Mouse (Mus musculus) cerebellum, adult 2 months (tissue): ENCODE measurements around the gene Rab28.

Source experiments
- CTCF ChIP-seq: fragments of 200-500 bp; IDR thresholded peaks from 2 replicates; pipeline ENCODE4 v1.5.1; 2011; ENCODE audit warnings: low read depth, mild to moderate bottlenecking, control low read depth, low read length, moderate library complexity, borderline replicate concordance; ENCODE audit not compliant: insufficient read depth
- POLR2A ChIP-seq: fragments of 200-500 bp; IDR thresholded peaks from 2 replicates; pipeline ENCODE4 v1.6.1; 2011; ENCODE audit warnings: low read length, control low read depth, borderline replicate concordance; ENCODE audit not compliant: insufficient read depth

DNA sequence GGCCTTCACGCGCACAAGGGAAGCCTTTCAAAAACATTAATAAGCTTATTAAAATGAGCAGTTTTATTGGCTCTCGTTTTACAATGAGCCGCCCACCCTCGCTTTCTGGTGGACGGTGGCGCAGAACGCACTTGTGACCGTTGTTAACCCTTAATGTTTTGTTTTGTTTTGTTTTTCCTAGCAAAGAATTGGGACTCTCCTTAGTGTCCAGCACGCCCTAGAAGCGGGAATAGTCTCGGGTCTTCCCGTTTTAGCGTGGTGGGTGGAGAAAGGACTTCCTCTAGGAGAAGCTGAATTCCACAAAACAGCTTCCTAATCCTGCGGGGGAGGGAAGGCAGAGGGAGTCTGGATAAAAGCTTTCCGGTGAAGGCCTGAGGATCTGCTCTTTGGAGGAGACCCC is 46.9 kb upstream of the Rab28 start:
- TF ChIP-seq CTCF (no peak), POLR2A (no peak)
